Mouse (Mus musculus) MEL (cell line): Measurements from ENCODE around the gene Srgap3. TPM values are rescaled to one million over a fixed set of nuclear protein-coding genes. Genes with fewer than 3 reads are reported as not detected.

Experiments used
- DNase-seq: peaks from one replicate; pipeline ENCODE4 v3.0.0; 2011; ENCODE audit warnings: low read depth, low spot score
- H3K27ac ChIP-seq: 2 replicates; pipeline ENCODE4 v1.5.1; 2012; ENCODE audit warnings: low read depth, mild to moderate bottlenecking, control low read depth, low read length, moderate library complexity; ENCODE audit not compliant: control insufficient read depth
- H3K27me3 ChIP-seq, 2 experiments: fragments of 150-350 bp in 1 of 2; sonication (generic) in 1 of 2; 2 replicates each; pipeline ENCODE4 v1.6.1; 2012; ENCODE audit warnings: low read length in 2 of 2, mild to moderate bottlenecking in 2 of 2, improper control_type of control experiment in 1 of 2, moderate library complexity in 1 of 2; ENCODE audit not compliant: insufficient read depth in 2 of 2, control insufficient read depth in 1 of 2
- H3K36me3 ChIP-seq, 2 experiments: 2 replicates each; pipeline ENCODE4 v1.6.1; 2012 to 2014; ENCODE audit warnings: low read length in 2 of 2, improper control_type of control experiment in 1 of 2, inconsistent platforms in 1 of 2, mild to moderate bottlenecking in 1 of 2; ENCODE audit not compliant: insufficient read depth in 2 of 2, control insufficient read depth in 1 of 2
- H3K4me1 ChIP-seq, 2 experiments: fragments of 150-350 bp in 1 of 2; sonication (generic) in 1 of 2; 2 replicates each; pipeline ENCODE4 v1.6.1; 2012; ENCODE audit warnings: low read length in 2 of 2, improper control_type of control experiment in 1 of 2, mild to moderate bottlenecking in 1 of 2; ENCODE audit not compliant: insufficient read depth in 2 of 2, control insufficient read depth in 1 of 2
- H3K4me3 ChIP-seq, 2 experiments: fragments of 150-350 bp in 1 of 2; sonication (generic) in 1 of 2; 2 replicates each; pipeline ENCODE4 v1.5.1; 2012; ENCODE audit warnings: low read depth in 2 of 2, low read length in 2 of 2, mild to moderate bottlenecking in 2 of 2, moderate library complexity in 2 of 2, control low read depth in 1 of 2, improper control_type of control experiment in 1 of 2; ENCODE audit not compliant: control insufficient read depth in 1 of 2, insufficient read depth in 1 of 2
- H3K79me2 ChIP-seq: 2 replicates; pipeline ENCODE4 v1.6.1; 2012; ENCODE audit warnings: mild to moderate bottlenecking, low read length, moderate library complexity; ENCODE audit not compliant: control insufficient read depth, poor library complexity, insufficient read depth
- H3K9ac ChIP-seq: 2 replicates; pipeline ENCODE4 v1.6.1; 2012; ENCODE audit warnings: low read depth, mild to moderate bottlenecking, control low read depth, low read length, moderate library complexity; ENCODE audit not compliant: control insufficient read depth, poor library complexity, severe bottlenecking
- H3K9me3 ChIP-seq: fragments of 150-350 bp; sonication (generic); replicated peaks from 2 replicates; pipeline ENCODE4 v1.6.1; 2012; ENCODE audit warnings: mild to moderate bottlenecking, low read length, improper control_type of control experiment, moderate library complexity; ENCODE audit not compliant: insufficient read depth
- BHLHE40 ChIP-seq: IDR thresholded peaks from 2 replicates; pipeline ENCODE4 v1.6.1; 2012; ENCODE audit warnings: low read depth, mild to moderate bottlenecking, inconsistent platforms, low read length, improper control_type of control experiment, borderline replicate concordance
- CHD1 ChIP-seq: IDR thresholded peaks from 2 replicates; pipeline ENCODE4 v1.6.1; 2012; ENCODE audit warnings: low read depth, mild to moderate bottlenecking, inconsistent platforms, low read length, improper control_type of control experiment
- CHD2 ChIP-seq: IDR thresholded peaks from 2 replicates; pipeline ENCODE4 v1.6.1; 2011; ENCODE audit warnings: low read length, improper control_type of control experiment
- CTCF ChIP-seq, 3 experiments: IDR thresholded peaks in 2 of 3; conservative IDR thresholded peaks in 1 of 3; 2 replicates each; pipeline ENCODE4 v1.5.1; 2011 to 2012; ENCODE audit warnings: low read length in 3 of 3, low read depth in 2 of 3, mild to moderate bottlenecking in 2 of 3, improper control_type of control experiment in 1 of 3, inconsistent platforms in 1 of 3, mixed read lengths in 1 of 3, moderate library complexity in 1 of 3; ENCODE audit not compliant: control insufficient read depth in 1 of 3, insufficient read depth in 1 of 3, poor library complexity in 1 of 3, severe bottlenecking in 1 of 3
- E2F4 ChIP-seq: IDR thresholded peaks from 2 replicates; pipeline ENCODE4 v1.6.1; 2011; ENCODE audit warnings: low read depth, low read length, improper control_type of control experiment, borderline replicate concordance
- EP300 ChIP-seq, 2 experiments: IDR thresholded peaks; 2 replicates each; pipeline ENCODE4 v1.6.1; 2011; ENCODE audit warnings: improper control_type of control experiment in 2 of 2, low read length in 2 of 2, low read depth in 1 of 2, mild to moderate bottlenecking in 1 of 2
- ETS1 ChIP-seq: IDR thresholded peaks from 2 replicates; pipeline ENCODE4 v1.6.1; 2012; ENCODE audit warnings: low read depth, mild to moderate bottlenecking, inconsistent platforms, low read length, improper control_type of control experiment, moderate library complexity
- GATA1 ChIP-seq: IDR thresholded peaks from 2 replicates; pipeline ENCODE4 v1.6.1; 2011; ENCODE audit warnings: low read depth, low read length, improper control_type of control experiment
- HCFC1 ChIP-seq: IDR thresholded peaks from 2 replicates; pipeline ENCODE4 v1.6.1; 2012; ENCODE audit warnings: low read depth, mild to moderate bottlenecking, inconsistent platforms, low read length, improper control_type of control experiment, moderate library complexity
- JUND ChIP-seq: IDR thresholded peaks from 2 replicates; pipeline ENCODE4 v1.6.1; 2011; ENCODE audit warnings: low read depth, mild to moderate bottlenecking, improper control_type of control experiment, low read length
- KAT2A ChIP-seq: conservative IDR thresholded peaks from 2 replicates; pipeline ENCODE4 v1.6.1; 2012; ENCODE audit warnings: low read depth, low read length, improper control_type of control experiment, inconsistent platforms
- MAFK ChIP-seq: IDR thresholded peaks from 2 replicates; pipeline ENCODE4 v1.6.1; 2011; ENCODE audit warnings: low read depth, mild to moderate bottlenecking, low read length, improper control_type of control experiment, borderline replicate concordance
- MAZ ChIP-seq: IDR thresholded peaks from 2 replicates; pipeline ENCODE4 v1.6.1; 2012; ENCODE audit warnings: low read depth, mild to moderate bottlenecking, inconsistent platforms, low read length, improper control_type of control experiment
- MEF2A ChIP-seq: IDR thresholded peaks from 2 replicates; pipeline ENCODE4 v1.6.1; 2014; ENCODE audit warnings: low read depth, mild to moderate bottlenecking, inconsistent platforms, low read length, improper control_type of control experiment; ENCODE audit not compliant: poor library complexity, insufficient replicate concordance, severe bottlenecking; ENCODE audit errors: extremely low read depth
- MXI1 ChIP-seq: IDR thresholded peaks from 2 replicates; pipeline ENCODE4 v1.6.1; 2011; ENCODE audit warnings: mild to moderate bottlenecking, low read depth, low read length, improper control_type of control experiment
- MYB ChIP-seq: IDR thresholded peaks from 2 replicates; pipeline ENCODE4 v1.6.1; 2011; ENCODE audit warnings: mild to moderate bottlenecking, low read depth, low read length, improper control_type of control experiment
- MYC ChIP-seq: IDR thresholded peaks from 2 replicates; pipeline ENCODE4 v1.6.1; 2011; ENCODE audit warnings: low read depth, mild to moderate bottlenecking, low read length, improper control_type of control experiment, moderate library complexity
- NRF1 ChIP-seq: IDR thresholded peaks from 2 replicates; pipeline ENCODE4 v1.6.1; 2014; ENCODE audit warnings: low read depth, mild to moderate bottlenecking, inconsistent platforms, low read length, improper control_type of control experiment, moderate library complexity; ENCODE audit not compliant: poor library complexity, insufficient read depth, severe bottlenecking
- POLR2A ChIP-seq, 2 experiments: IDR thresholded peaks; 2 replicates each; pipeline ENCODE4 v1.6.1; 2011 to 2012; ENCODE audit warnings: low read length in 2 of 2, mild to moderate bottlenecking in 2 of 2, control low read depth in 1 of 2, improper control_type of control experiment in 1 of 2, low read depth in 1 of 2, moderate library complexity in 1 of 2; ENCODE audit not compliant: control insufficient read depth in 1 of 2, insufficient read depth in 1 of 2, poor library complexity in 1 of 2
- RAD21 ChIP-seq: IDR thresholded peaks from 2 replicates; pipeline ENCODE4 v1.6.1; 2011; ENCODE audit warnings: mild to moderate bottlenecking, low read depth, low read length, improper control_type of control experiment
- RCOR1 ChIP-seq: IDR thresholded peaks from 2 replicates; pipeline ENCODE4 v1.6.1; 2012; ENCODE audit warnings: low read depth, mild to moderate bottlenecking, inconsistent platforms, low read length, improper control_type of control experiment
- SIN3A ChIP-seq: IDR thresholded peaks from 2 replicates; pipeline ENCODE4 v1.6.1; 2012; ENCODE audit warnings: low read length, improper control_type of control experiment, inconsistent platforms
- SMC3 ChIP-seq: IDR thresholded peaks from 2 replicates; pipeline ENCODE4 v1.6.1; 2011; ENCODE audit warnings: low read depth, low read length, improper control_type of control experiment
- TAL1 ChIP-seq: IDR thresholded peaks from 2 replicates; pipeline ENCODE4 v1.6.1; 2012; ENCODE audit warnings: mild to moderate bottlenecking, inconsistent platforms, low read length, moderate library complexity, mixed read lengths
- TBP ChIP-seq: IDR thresholded peaks from 2 replicates; pipeline ENCODE4 v1.8.0; 2011; ENCODE audit warnings: low read depth, low read length, improper control_type of control experiment
- TCF12 ChIP-seq: IDR thresholded peaks from 2 replicates; pipeline ENCODE4 v1.6.1; 2014; ENCODE audit warnings: low read depth, mild to moderate bottlenecking, inconsistent platforms, low read length, improper control_type of control experiment, moderate library complexity
- UBTF ChIP-seq: IDR thresholded peaks from 2 replicates; pipeline ENCODE4 v1.6.1; 2012; ENCODE audit warnings: low read depth, mild to moderate bottlenecking, inconsistent platforms, low read length, improper control_type of control experiment, moderate library complexity, borderline replicate concordance; ENCODE audit not compliant: insufficient read depth
- USF1 ChIP-seq: IDR thresholded peaks from 2 replicates; pipeline ENCODE4 v1.6.1; 2014; ENCODE audit warnings: low read depth, mild to moderate bottlenecking, inconsistent platforms, low read length, improper control_type of control experiment, moderate library complexity
- USF2 ChIP-seq, 2 experiments: IDR thresholded peaks; 2 replicates each; pipeline ENCODE4 v1.6.1; 2011 to 2012; ENCODE audit warnings: improper control_type of control experiment in 2 of 2, low read length in 2 of 2, borderline replicate concordance in 1 of 2, inconsistent platforms in 1 of 2, low read depth in 1 of 2, mild to moderate bottlenecking in 1 of 2; ENCODE audit not compliant: insufficient read depth in 1 of 2
- ZC3H11A ChIP-seq: IDR thresholded peaks from 2 replicates; pipeline ENCODE4 v1.6.1; 2012; ENCODE audit warnings: low read depth, mild to moderate bottlenecking, inconsistent platforms, low read length, improper control_type of control experiment
- ZKSCAN1 ChIP-seq: IDR thresholded peaks from 2 replicates; pipeline ENCODE4 v1.6.1; 2012; ENCODE audit warnings: low read depth, mild to moderate bottlenecking, inconsistent platforms, low read length, improper control_type of control experiment, moderate library complexity
- ZMIZ1 ChIP-seq: IDR thresholded peaks from 2 replicates; pipeline ENCODE4 v1.6.1; 2012; ENCODE audit warnings: low read depth, mild to moderate bottlenecking, inconsistent platforms, low read length, improper control_type of control experiment, moderate library complexity
- ZNF384 ChIP-seq: IDR thresholded peaks from 2 replicates; pipeline ENCODE4 v1.6.1; 2012; ENCODE audit warnings: low read depth, mild to moderate bottlenecking, inconsistent platforms, low read length, improper control_type of control experiment
- polyA plus RNA-seq, 2 experiments: library from polyadenylated mRNA; stranded (reverse) in 1 of 2; unstranded in 1 of 2; fragments of >175 nt in 1 of 2; fragments of >200 nt in 1 of 2; gene quantifications; 2 replicates each; pipeline versions ENCODE4 v1.2.1 to v1.2.4; 2012; ENCODE audit warnings: low replicate concordance in 2 of 2, low read depth in 1 of 2; ENCODE audit not compliant: insufficient read length in 2 of 2, insufficient read depth in 1 of 2, missing spikeins in 1 of 2
- total RNA-seq: library from RNA; depleted of rRNA; stranded (reverse); fragments of 300-350 nt; gene quantifications from 2 replicates; pipeline ENCODE4 v1.2.3, GENCODE M21; 2012

Gene Srgap3
- total and polyA plus RNA-seq, 3 experiments: 0.31 to 0.75 TPM; not detected in 1

DNA sequence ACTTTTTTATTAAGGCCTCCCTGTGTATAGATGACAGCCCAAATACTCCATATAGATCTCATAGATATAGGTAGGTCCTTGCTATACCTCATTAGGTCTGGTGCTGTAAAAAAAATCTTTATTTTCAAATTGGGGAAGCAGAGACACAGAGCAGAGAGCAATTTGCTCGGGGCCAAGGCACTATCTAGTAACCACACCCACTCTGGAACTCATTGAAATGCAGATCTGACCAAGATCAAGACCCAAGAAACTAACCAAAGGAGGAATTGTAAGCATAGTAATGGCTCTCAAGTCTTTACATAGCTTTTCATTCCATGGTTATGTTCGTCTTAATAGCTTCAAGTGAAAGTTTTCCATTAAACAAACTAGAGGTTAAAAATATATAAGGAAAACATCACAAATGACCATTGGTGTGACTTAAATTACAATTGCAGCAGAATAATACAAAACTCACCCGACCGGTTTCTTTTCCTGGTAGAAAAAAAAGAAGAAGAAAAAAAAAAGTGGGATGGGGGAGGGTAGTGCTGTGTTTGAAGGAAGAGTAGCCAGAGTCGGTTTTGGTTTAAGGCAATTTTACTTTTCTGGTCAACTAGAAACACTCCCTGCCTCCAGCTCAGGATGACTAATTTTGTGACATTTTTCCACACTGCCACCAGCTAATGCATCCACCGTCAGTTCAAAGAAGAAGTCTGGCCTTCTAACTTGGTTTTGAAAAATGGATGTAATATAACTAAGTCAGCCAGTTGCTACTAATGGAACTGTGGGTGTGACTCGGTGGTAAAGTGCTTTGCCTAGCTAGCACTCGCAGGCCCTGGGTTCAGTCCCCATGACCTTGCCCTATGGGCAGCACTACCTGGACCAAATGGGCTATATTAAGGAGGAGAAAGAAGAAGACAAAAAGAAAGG is 3.4 kb upstream of the Srgap3 start:
- Histone ChIP-seq H3K9me3 (no peaks in the 10 kb centered on the region), H3K27ac (no peak overlapping the region), H3K27me3 (no peaks in the 10 kb centered on the region), H3K4me3 (peak overlapping the region; percentile 60 to 62), H3K36me3 (peaks cover 0 to 2% of the 10 kb centered on the region in 2 experiments; a peak in 2 of 4 replicates), H3K4me1 (peaks cover 0 to 4% of the 10 kb centered on the region in 2 experiments; a peak in 1 of 4 replicates), H3K9ac (peak overlapping the region; percentile 46), H3K79me2 (no peaks in the 10 kb centered on the region)
- no peak for TF ChIP-seq ZC3H11A
- TF ChIP-seq CHD2: no peak
- no peak for TF ChIP-seq RCOR1
- no peak for TF ChIP-seq HCFC1
- TF ChIP-seq E2F4: no peak
- no peak for TF ChIP-seq MEF2A
- no peak for TF ChIP-seq USF2 (IDR thresholded peaks at IDR 0.05; ENCODE audit: borderline replicate concordance in 1 of 2, insufficient read depth in 1 of 2, low read depth in 1 of 2, low read length in 2 of 2)
- TF ChIP-seq USF1: no peak
- TF ChIP-seq CHD1: no peak
- peak; percentile 6; the same call in 1 of the 2 replicates for TF ChIP-seq SMC3
- no peak for TF ChIP-seq MYB
- TF ChIP-seq JUND: no peak
- no peak for TF ChIP-seq ZKSCAN1
- no peak for TF ChIP-seq RAD21
- TF ChIP-seq CTCF (IDR thresholded peaks at IDR 0.05 in 2 of 3, conservative IDR thresholded peaks at IDR 0.05 in 1 of 3; ENCODE audit: control insufficient read depth in 1 of 3, insufficient read depth in 1 of 3, low read depth in 2 of 3, low read length in 3 of 3, poor library complexity in 1 of 3, severe bottlenecking in 1 of 3): no peak
- no peak for TF ChIP-seq TCF12
- TF ChIP-seq POLR2A (IDR thresholded peaks at IDR 0.05; ENCODE audit: control insufficient read depth in 1 of 2, insufficient read depth in 1 of 2, low read depth in 1 of 2, low read length in 2 of 2, poor library complexity in 1 of 2): no peak
- no peak for TF ChIP-seq NRF1
- TF ChIP-seq MAZ: no peak
- TF ChIP-seq MAFK: peak; percentile 87
- TF ChIP-seq SIN3A: no peak
- peak; percentile 84 for TF ChIP-seq ZNF384
- 0 out of 2 replicates have a peak, but pooled peaks have one; percentile 41 for TF ChIP-seq MYC
- TF ChIP-seq ZMIZ1: no peak
- no peak for TF ChIP-seq GATA1
- peak; percentile 98 for TF ChIP-seq TBP
- no peak for TF ChIP-seq BHLHE40
- no peak for TF ChIP-seq UBTF
- TF ChIP-seq MXI1: 0 out of 2 replicates have a peak, but pooled peaks have one; percentile 30
- no peak for TF ChIP-seq ETS1
- TF ChIP-seq KAT2A: no peak
- TF ChIP-seq EP300 (IDR thresholded peaks at IDR 0.05; ENCODE audit: low read depth in 1 of 2, low read length in 2 of 2): no peak; a peak in 1 of 4 replicates
- TF ChIP-seq TAL1: no peak
- DNase-seq: peak; percentile 90
